Comparison of ENCODE assay signal across 8 mouse cellular contexts in genomic region chr13:62016168-62016502, GRCm38 (mm10).
DNase-seq lines count a peak whose midpoint lies in the region; ATAC-seq and TF ChIP-seq lines count a peak whose summit lies in the region.
"Not testable (repeated sequence)": the region's sequence is repeated elsewhere in the genome, so short reads cannot be mapped to it uniquely, and the experiment has no call there.

No protein-coding gene starts in this region.

- WGBS in embryonic facial prominence, embryonic 13.5 days = 0% methylated on average over 5 of the region's 5 CpGs
- WGBS in hindbrain, embryonic 12.5 days = 0% methylated on average over 5 of the region's 5 CpGs
- WGBS in kidney, embryonic 15.5 days = 0% methylated on average over 5 of the region's 5 CpGs
- 0% methylated on average over 5 of the region's 5 CpGs for WGBS in liver, embryonic 13.5 days (ENCODE audit: insufficient replicate concordance)
- under 1% methylated on average over 5 of the region's 5 CpGs for WGBS in midbrain, embryonic 10.5 days
- 0% methylated on average over 5 of the region's 5 CpGs for WGBS in olfactory bulb, adult 2 months

- not testable (repeated sequence) for TF ChIP-seq EP300 in ES-Bruce4 (IDR thresholded peaks at IDR 0.05; ENCODE audit: insufficient read depth, low read depth, low read length)

- TF ChIP-seq POLR2A in ES-Bruce4 (IDR thresholded peaks at IDR 0.05; ENCODE audit: insufficient read depth, low read length); olfactory bulb, adult 2 months (IDR thresholded peaks at IDR 0.05; ENCODE audit: insufficient read depth, low read depth, low read length): not testable (repeated sequence)

- peak overlapping the region; percentile 48; the same call in 1 of the 2 replicates for H3K27ac ChIP-seq in ES-Bruce4 (ENCODE audit: insufficient read depth, low read length)
- H3K27ac ChIP-seq in embryonic facial prominence, embryonic 13.5 days = peak overlapping the region; percentile 74
- H3K27ac ChIP-seq in hindbrain, embryonic 12.5 days = peak overlapping the region; percentile 73
- H3K27ac ChIP-seq in kidney, embryonic 15.5 days = peak overlapping the region; percentile 80
- peak overlapping the region; percentile 67 for H3K27ac ChIP-seq in liver, embryonic 13.5 days
- peak overlapping the region; percentile 88 for H3K27ac ChIP-seq in midbrain, embryonic 10.5 days (replicated peaks)
- H3K27ac ChIP-seq in olfactory bulb, adult 2 months (ENCODE audit: insufficient read depth, low read depth, low read length) = not testable (repeated sequence)

- ATAC-seq in embryonic facial prominence, embryonic 13.5 days (ENCODE audit: insufficient number of reproducible peaks, insufficient read depth, low FRiP score, low TSS enrichment, low read depth); hindbrain, embryonic 12.5 days (ENCODE audit: low FRiP score); kidney, embryonic 15.5 days (replicated peaks; ENCODE audit: low FRiP score): not testable (repeated sequence)
- ATAC-seq in liver, embryonic 13.5 days (ENCODE audit: low read depth) = peak; percentile 63

- H3K27me3 ChIP-seq in ES-Bruce4 (ENCODE audit: control insufficient read depth, insufficient read depth, low read length, poor library complexity, severe bottlenecking); embryonic facial prominence, embryonic 13.5 days; hindbrain, embryonic 12.5 days; kidney, embryonic 15.5 days; liver, embryonic 13.5 days; midbrain, embryonic 10.5 days (ENCODE audit: low read depth, poor library complexity, severe bottlenecking): not testable (repeated sequence)

- H3K4me1 ChIP-seq in ES-Bruce4 (ENCODE audit: control insufficient read depth, insufficient read depth, low read length); embryonic facial prominence, embryonic 13.5 days; hindbrain, embryonic 12.5 days; kidney, embryonic 15.5 days; liver, embryonic 13.5 days (replicated peaks); midbrain, embryonic 10.5 days; olfactory bulb, adult 2 months (ENCODE audit: control insufficient read depth, insufficient read depth, low read length): not testable (repeated sequence)

- peak overlapping the region; percentile 60 for H3K4me2 ChIP-seq in embryonic facial prominence, embryonic 13.5 days
- peak overlapping the region; percentile 54 for H3K4me2 ChIP-seq in hindbrain, embryonic 12.5 days (replicated peaks)
- H3K4me2 ChIP-seq in kidney, embryonic 15.5 days = peak overlapping the region; percentile 59
- peak overlapping the region; percentile 69 for H3K4me2 ChIP-seq in liver, embryonic 13.5 days

- H3K4me3 ChIP-seq in ES-Bruce4 (ENCODE audit: low read depth, low read length) = peak overlapping the region; percentile 98
- H3K4me3 ChIP-seq in embryonic facial prominence, embryonic 13.5 days = peak overlapping the region; percentile 67
- peak overlapping the region; percentile 63 for H3K4me3 ChIP-seq in hindbrain, embryonic 12.5 days
- peak overlapping the region; percentile 70 for H3K4me3 ChIP-seq in kidney, embryonic 15.5 days (replicated peaks)
- H3K4me3 ChIP-seq in liver, embryonic 13.5 days (replicated peaks) = peak overlapping the region; percentile 74
- H3K4me3 ChIP-seq in midbrain, embryonic 10.5 days = peak overlapping the region; percentile 69
- H3K4me3 ChIP-seq in olfactory bulb, adult 2 months (ENCODE audit: insufficient read depth, low read depth, low read length) = peak overlapping the region; percentile 67

- H3K36me3 ChIP-seq in ES-Bruce4 (ENCODE audit: control insufficient read depth, insufficient read depth, low read length, poor library complexity, severe bottlenecking); embryonic facial prominence, embryonic 13.5 days; hindbrain, embryonic 12.5 days; kidney, embryonic 15.5 days; liver, embryonic 13.5 days: not testable (repeated sequence)
- H3K36me3 ChIP-seq in midbrain, embryonic 10.5 days = peaks cover 20% of the 10 kb centered on the region

- not testable (repeated sequence) for TF ChIP-seq CTCF in ES-Bruce4 (IDR thresholded peaks at IDR 0.05; ENCODE audit: low read depth, low read length); olfactory bulb, adult 2 months (IDR thresholded peaks at IDR 0.05; ENCODE audit: insufficient read depth, low read depth, low read length)

- H3K9ac ChIP-seq in ES-Bruce4 (ENCODE audit: low read depth, poor library complexity, severe bottlenecking) = peak overlapping the region; percentile 73
- peak overlapping the region; percentile 78 for H3K9ac ChIP-seq in embryonic facial prominence, embryonic 13.5 days
- peak overlapping the region; percentile 78 for H3K9ac ChIP-seq in hindbrain, embryonic 12.5 days
- peak overlapping the region; percentile 65 for H3K9ac ChIP-seq in kidney, embryonic 15.5 days
- H3K9ac ChIP-seq in liver, embryonic 13.5 days = peak overlapping the region; percentile 77

- peak; percentile 0 for DNase-seq in forelimb bud, embryonic 11.5 days (ENCODE audit: low read depth, low spot score)
- DNase-seq in liver, embryonic 13.5 days; midbrain, embryonic 10.5 days (ENCODE audit: low spot score): not testable (repeated sequence)

- H3K9me3 ChIP-seq in ES-Bruce4 (replicated peaks; ENCODE audit: control insufficient read depth, insufficient read depth, low read length, poor library complexity, severe bottlenecking); embryonic facial prominence, embryonic 13.5 days; hindbrain, embryonic 12.5 days (replicated peaks); kidney, embryonic 15.5 days (replicated peaks); liver, embryonic 13.5 days (replicated peaks): not testable (repeated sequence)
- H3K9me3 ChIP-seq in midbrain, embryonic 10.5 days (replicated peaks) = peaks cover 14% of the 10 kb centered on the region; the same call in 1 of the 2 replicates
